Mouse (Mus musculus): ENCODE measurements around the gene Tsen54.

DNA sequence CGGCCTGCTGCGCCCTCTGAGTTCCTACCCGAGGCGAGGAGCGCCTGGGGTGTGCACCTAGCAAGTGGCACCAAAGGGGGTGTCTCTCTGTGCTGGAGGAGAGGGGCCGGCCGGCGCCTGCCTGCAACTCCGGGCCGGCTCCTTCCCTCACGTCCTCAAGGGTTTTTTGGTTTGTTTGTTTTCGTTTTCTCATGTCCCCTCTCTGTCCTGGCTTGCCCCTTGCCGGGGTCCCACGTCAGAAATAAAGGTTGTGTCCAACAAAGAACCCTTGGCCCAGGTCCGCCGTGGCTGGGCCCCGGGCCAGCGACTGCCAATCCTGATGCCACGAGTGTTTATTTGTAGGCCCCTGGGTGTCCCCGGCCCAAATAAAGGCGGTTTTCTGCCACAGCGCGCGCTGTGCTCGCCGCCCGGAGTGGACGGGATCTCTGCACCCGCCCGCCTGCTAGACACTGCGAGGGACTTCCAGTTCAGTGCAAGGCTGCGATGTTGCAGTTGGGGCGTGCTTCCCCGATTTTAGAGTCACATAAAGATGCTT lies 48.9 kb upstream of the Tsen54 start:
- TF ChIP-seq POLR2A (IDR thresholded peaks at IDR 0.05; ENCODE audit: low read depth, low read length) (no peak), CTCF (IDR thresholded peaks at IDR 0.05; ENCODE audit: extremely low read depth, insufficient read length, insufficient replicate concordance, low read depth, low read length) (no peak)

All from small intestine, adult 2 months (tissue).